In genomic region chr1:139021298-139021697, GRCm38 (mm10) we compare ENCODE assay signal across 13 mouse cellular contexts. TPM values are rescaled to one million over a fixed set of nuclear protein-coding genes. Genes with fewer than 3 reads are reported as not detected.
DNase-seq lines count a peak whose midpoint lies in the region; ATAC-seq and TF ChIP-seq lines count a peak whose summit lies in the region.
"Had no signal": no experiment of that assay in that cellular context is flagged by ENCODE, and none has a peak within 500 bp of the region (broad histone marks: within the 10 kb centered on the region; RNA-seq: fewer than 3 reads in every experiment).

No protein-coding gene starts in this region.

- no peak overlapping the region for H3K4me2 ChIP-seq in forebrain, embryonic 16.5 days (ENCODE audit: low read length)
- peak overlapping the region; percentile 24; the same call in 1 of the 2 replicates for H3K4me2 ChIP-seq in midbrain, embryonic 16.5 days (ENCODE audit: low read length)
- H3K4me2 ChIP-seq: heart, embryonic 15.5 days; liver, embryonic 12.5 days; lung, embryonic 15.5 days had no signal

- DNase-seq in layer of hippocampus, adult 2 months (ENCODE audit: low spot score in 2 of 2) = no peak
- no peak for DNase-seq in layer of hippocampus, postnatal 14 days (ENCODE audit: low spot score in 2 of 2)
- DNase-seq in brain, embryonic 14.5 days (ENCODE audit: low read depth) = peak; percentile 64
- DNase-seq in cerebellum, adult 8-10 months = no peak
- DNase-seq in spleen, adult 18-20 months = no peak
- DNase-seq: cerebellum, postnatal 10 days; heart, adult 18-20 months had no signal

- TF ChIP-seq POLR2A in brain, embryonic 14.5 days (IDR thresholded peaks at IDR 0.05; ENCODE audit: borderline replicate concordance, extremely low read depth, insufficient read depth, insufficient read length, poor library complexity, severe bottlenecking) = no peak

- no peaks in the 10 kb centered on the region for H3K9me3 ChIP-seq in forebrain, embryonic 16.5 days (ENCODE audit: control insufficient read depth, low read length)
- no peaks in the 10 kb centered on the region for H3K9me3 ChIP-seq in midbrain, embryonic 16.5 days (replicated peaks; ENCODE audit: control insufficient read depth, low read length, poor library complexity, severe bottlenecking)
- H3K9me3 ChIP-seq: heart, embryonic 15.5 days; liver, embryonic 12.5 days; lung, embryonic 15.5 days had no signal

- H3K9ac ChIP-seq in forebrain, embryonic 16.5 days (replicated peaks; ENCODE audit: low read depth, low read length) = no peak overlapping the region
- H3K9ac ChIP-seq in midbrain, embryonic 16.5 days (ENCODE audit: low read depth, low read length) = no peak overlapping the region
- H3K9ac ChIP-seq: heart, embryonic 15.5 days; liver, embryonic 12.5 days; lung, embryonic 15.5 days had no signal

- H3K36me3 ChIP-seq in forebrain, embryonic 16.5 days (ENCODE audit: control insufficient read depth, insufficient read depth) = no peaks in the 10 kb centered on the region
- H3K36me3 ChIP-seq in midbrain, embryonic 16.5 days (ENCODE audit: control insufficient read depth, insufficient read depth, low read length) = no peaks in the 10 kb centered on the region
- H3K36me3 ChIP-seq: heart, embryonic 15.5 days; liver, embryonic 12.5 days; lung, embryonic 15.5 days had no signal

- ATAC-seq in forebrain, embryonic 16.5 days = peak; percentile 61
- ATAC-seq in midbrain, embryonic 16.5 days = peak; percentile 69; the same call in 1 of the 2 replicates
- ATAC-seq: liver, embryonic 12.5 days had no signal

- no peak overlapping the region for H3K4me3 ChIP-seq in layer of hippocampus, adult 2 months
- no peak overlapping the region for H3K4me3 ChIP-seq in forebrain, embryonic 16.5 days (replicated peaks; ENCODE audit: low read length)
- H3K4me3 ChIP-seq in midbrain, embryonic 16.5 days (ENCODE audit: low read depth, low read length) = no peak overlapping the region
- H3K4me3 ChIP-seq: heart, embryonic 15.5 days; left cerebral cortex, adult 2 months; liver, embryonic 12.5 days; lung, embryonic 15.5 days had no signal

- WGBS in forebrain, embryonic 16.5 days = 46% methylated on average over 7 of the region's 7 CpGs
- WGBS in midbrain, embryonic 16.5 days = 25% methylated on average over 7 of the region's 7 CpGs

- H3K27ac ChIP-seq in layer of hippocampus, adult 2 months = peak overlapping the region; percentile 15; the same call in 1 of the 2 replicates
- H3K27ac ChIP-seq in forebrain, embryonic 16.5 days (ENCODE audit: low read length) = no peak overlapping the region
- H3K27ac ChIP-seq in midbrain, embryonic 16.5 days (ENCODE audit: low read length) = no peak overlapping the region
- H3K27ac ChIP-seq: heart, embryonic 15.5 days; left cerebral cortex, adult 2 months; liver, embryonic 12.5 days; lung, embryonic 15.5 days had no signal

- H3K4me1 ChIP-seq in forebrain, embryonic 16.5 days (replicated peaks; ENCODE audit: control insufficient read depth, insufficient read depth, low read length) = peaks cover 2% of the 10 kb centered on the region
- H3K4me1 ChIP-seq in midbrain, embryonic 16.5 days (ENCODE audit: control insufficient read depth, insufficient read depth, low read length) = peaks cover 11% of the 10 kb centered on the region
- H3K4me1 ChIP-seq: heart, embryonic 15.5 days; liver, embryonic 12.5 days; lung, embryonic 15.5 days had no signal

- no peaks in the 10 kb centered on the region for H3K27me3 ChIP-seq in forebrain, embryonic 16.5 days (replicated peaks; ENCODE audit: control insufficient read depth, insufficient read depth, low read length)
- H3K27me3 ChIP-seq in midbrain, embryonic 16.5 days (ENCODE audit: control insufficient read depth, insufficient read depth, low read depth, low read length) = no peaks in the 10 kb centered on the region
- H3K27me3 ChIP-seq: heart, embryonic 15.5 days; liver, embryonic 12.5 days; lung, embryonic 15.5 days had no signal

- no peak for TF ChIP-seq CTCF in layer of hippocampus, adult 2 months (conservative IDR thresholded peaks at IDR 0.05)
- TF ChIP-seq CTCF in brain, embryonic 14.5 days (IDR thresholded peaks at IDR 0.05; ENCODE audit: borderline replicate concordance, extremely low read depth, insufficient read depth, insufficient read length) = no peak

RNA-seq across cellular contexts. Expression of gene Dennd1b, which starts 58.1 kb away (rescaled TPM):
- 10 to 100 TPM; 56.1 to 59.9 TPM for total RNA-seq in layer of hippocampus, adult 2 months (2021)
- 10 to 100 TPM; 25.4 to 25.7 TPM for total RNA-seq in layer of hippocampus, postnatal 14 days (2021)
- polyA plus RNA-seq in brain, embryonic 14.5 days (2012; rRNA removed) = 4.8 and 7.2 TPM in 2 replicates
- 7.5 and 9.3 TPM in 2 replicates for polyA plus RNA-seq in forebrain, embryonic 16.5 days (2015; fragmentation: Nextera tagmentation; extraction: Ambion mirVana)
- 9.2 and 10.4 TPM in 2 replicates for polyA plus RNA-seq in midbrain, embryonic 16.5 days (2015; fragmentation: Nextera tagmentation; extraction: Ambion mirVana)
